Mouse (Mus musculus): ENCODE measurements around the gene Dnal1. TPM values are rescaled to one million over a fixed set of nuclear protein-coding genes. Genes with fewer than 3 reads are reported as not detected.

Gene Dnal1
- polyA plus RNA-seq, 1 experiment: not detected

GRCm38 (mm10) chr12:84186536-84186935 is 72.4 kb downstream of the Dnal1 start:
- peaks cover 52% of the 10 kb centered on the region for H3K4me1 ChIP-seq (ENCODE audit: control insufficient read depth, insufficient read depth, low read length)
- TF ChIP-seq POLR2A (IDR thresholded peaks at IDR 0.05; ENCODE audit: insufficient read depth, low read depth, low read length) (no peak), CTCF (IDR thresholded peaks at IDR 0.05; ENCODE audit: insufficient read depth, low read depth, low read length) (no peak)
- H3K27ac ChIP-seq (ENCODE audit: insufficient read depth, low read depth, low read length): no peak overlapping the region
- 57% methylated on average over 3 of the region's 3 CpGs for WGBS
- H3K4me3 ChIP-seq (ENCODE audit: insufficient read depth, low read depth, low read length): no peak overlapping the region

GRCm38 (mm10) chr12:84186950-84187349 is 72.8 kb downstream of the Dnal1 start:
- H3K27ac ChIP-seq (ENCODE audit: insufficient read depth, low read depth, low read length): no peak overlapping the region
- TF ChIP-seq POLR2A (IDR thresholded peaks at IDR 0.05; ENCODE audit: insufficient read depth, low read depth, low read length) (no peak), CTCF (IDR thresholded peaks at IDR 0.05; ENCODE audit: insufficient read depth, low read depth, low read length) (no peak)
- peaks cover 52% of the 10 kb centered on the region for H3K4me1 ChIP-seq (ENCODE audit: control insufficient read depth, insufficient read depth, low read length)
- 36% methylated on average over 5 of the region's 5 CpGs for WGBS
- H3K4me3 ChIP-seq (ENCODE audit: insufficient read depth, low read depth, low read length): no peak overlapping the region

- Histone ChIP-seq H3K4me3 (ENCODE audit: insufficient read depth, low read depth, low read length) (no peak overlapping the region), H3K4me1 (ENCODE audit: control insufficient read depth, insufficient read depth, low read length) (peaks cover 54% of the 10 kb centered on the region), H3K27ac (ENCODE audit: insufficient read depth, low read depth, low read length) (no peak overlapping the region)
- TF ChIP-seq CTCF (IDR thresholded peaks at IDR 0.05; ENCODE audit: insufficient read depth, low read depth, low read length) (no peak), POLR2A (IDR thresholded peaks at IDR 0.05; ENCODE audit: insufficient read depth, low read depth, low read length) (no peak)
- WGBS: 38% methylated on average over 15 of the region's 15 CpGs
Observed at GRCm38 (mm10) chr12:84187752-84188601, 73.8 kb downstream of the Dnal1 start.

- 76% methylated on average over 14 of the region's 14 CpGs for WGBS
- TF ChIP-seq CTCF (IDR thresholded peaks at IDR 0.05; ENCODE audit: insufficient read depth, low read depth, low read length) (no peak), POLR2A (IDR thresholded peaks at IDR 0.05; ENCODE audit: insufficient read depth, low read depth, low read length) (no peak)
- peaks cover 54% of the 10 kb centered on the region for H3K4me1 ChIP-seq (ENCODE audit: control insufficient read depth, insufficient read depth, low read length)
- H3K27ac ChIP-seq (ENCODE audit: insufficient read depth, low read depth, low read length): no peak overlapping the region
- no peak overlapping the region for H3K4me3 ChIP-seq (ENCODE audit: insufficient read depth, low read depth, low read length)
Observed at GRCm38 (mm10) chr12:84188881-84189444, 74.8 kb downstream of the Dnal1 start.

- 54% methylated on average over 14 of the region's 15 CpGs for WGBS
- no peak for TF ChIP-seq POLR2A (IDR thresholded peaks at IDR 0.05; ENCODE audit: insufficient read depth, low read depth, low read length)
- no peak for TF ChIP-seq CTCF (IDR thresholded peaks at IDR 0.05; ENCODE audit: insufficient read depth, low read depth, low read length)
- peak overlapping the region; percentile 3; the same call in 1 of the 2 replicates for H3K4me3 ChIP-seq (ENCODE audit: insufficient read depth, low read depth, low read length)
- H3K4me1 ChIP-seq (ENCODE audit: control insufficient read depth, insufficient read depth, low read length): peaks cover 54% of the 10 kb centered on the region
- no peak overlapping the region for H3K27ac ChIP-seq (ENCODE audit: insufficient read depth, low read depth, low read length)
Observed at GRCm38 (mm10) chr12:84190151-84190820, 76.1 kb downstream of the Dnal1 start.

GRCm38 (mm10) chr12:84191190-84191589 is 77.0 kb downstream of the Dnal1 start:
- no peak overlapping the region for H3K27ac ChIP-seq (ENCODE audit: insufficient read depth, low read depth, low read length)
- WGBS: 56% methylated on average over 7 of the region's 7 CpGs
- peaks cover 63% of the 10 kb centered on the region for H3K4me1 ChIP-seq (ENCODE audit: control insufficient read depth, insufficient read depth, low read length)
- no peak for TF ChIP-seq CTCF (IDR thresholded peaks at IDR 0.05; ENCODE audit: insufficient read depth, low read depth, low read length)
- TF ChIP-seq POLR2A (IDR thresholded peaks at IDR 0.05; ENCODE audit: insufficient read depth, low read depth, low read length): no peak
- 0 out of 2 replicates have a peak overlapping the region, but pooled peaks have one; percentile 80 for H3K4me3 ChIP-seq (ENCODE audit: insufficient read depth, low read depth, low read length)

GRCm38 (mm10) chr12:84191770-84192169 is 77.6 kb downstream of the Dnal1 start:
- H3K4me1 ChIP-seq (ENCODE audit: control insufficient read depth, insufficient read depth, low read length): peaks cover 64% of the 10 kb centered on the region
- 31% methylated on average over 5 of the region's 5 CpGs for WGBS
- H3K4me3 ChIP-seq (ENCODE audit: insufficient read depth, low read depth, low read length): peak overlapping the region; percentile 80
- no peak for TF ChIP-seq CTCF (IDR thresholded peaks at IDR 0.05; ENCODE audit: insufficient read depth, low read depth, low read length)
- no peak for TF ChIP-seq POLR2A (IDR thresholded peaks at IDR 0.05; ENCODE audit: insufficient read depth, low read depth, low read length)
- no peak overlapping the region for H3K27ac ChIP-seq (ENCODE audit: insufficient read depth, low read depth, low read length)

GRCm38 (mm10) chr12:84192280-84192679 is 78.1 kb downstream of the Dnal1 start:
- peaks cover 59% of the 10 kb centered on the region for H3K4me1 ChIP-seq (ENCODE audit: control insufficient read depth, insufficient read depth, low read length)
- H3K27ac ChIP-seq (ENCODE audit: insufficient read depth, low read depth, low read length): 0 out of 2 replicates have a peak overlapping the region, but pooled peaks have one; percentile 91
- 10% methylated on average over 13 of the region's 13 CpGs for WGBS

More at GRCm38 (mm10) chr12:84192280-84192679, 78.1 kb downstream of the Dnal1 start:
- TF ChIP-seq CTCF (IDR thresholded peaks at IDR 0.05; ENCODE audit: insufficient read depth, low read depth, low read length): no peak
- no peak for TF ChIP-seq POLR2A (IDR thresholded peaks at IDR 0.05; ENCODE audit: insufficient read depth, low read depth, low read length)
- H3K4me3 ChIP-seq (ENCODE audit: insufficient read depth, low read depth, low read length): peak overlapping the region; percentile 80
